Mouse (Mus musculus) forebrain, postnatal 0 days (tissue): ENCODE data around the gene Lcp2. TPM values are rescaled to one million over a fixed set of nuclear protein-coding genes. Genes with fewer than 3 reads are reported as not detected.

ENCODE experiments used
- ATAC-seq: fragments of 200-750 bp; cut with Nextera tagmentation; 2 replicates; pipeline ENCODE4 v1.8.0; 2017; ENCODE audit warnings: mild to moderate bottlenecking, moderate library complexity
- DNase-seq: peaks from one replicate; pipeline ENCODE4 v3.0.0-alpha.2; 2015
- H3K27ac ChIP-seq: fragments of 300-500 bp; sonication (generic); 2 replicates; pipeline ENCODE4 v1.5.1; 2014; ENCODE audit warnings: low read depth, mild to moderate bottlenecking, antibody characterized with exemption, low read length, moderate library complexity, mixed read lengths
- H3K27me3 ChIP-seq: fragments of 300-500 bp; sonication (generic); 2 replicates; pipeline ENCODE4 v1.6.1; 2014; ENCODE audit warnings: mild to moderate bottlenecking, low read length, mixed read lengths; ENCODE audit not compliant: insufficient read depth
- H3K36me3 ChIP-seq: fragments of 300-500 bp; sonication (generic); 2 replicates; pipeline ENCODE4 v1.6.1; 2014; ENCODE audit warnings: mild to moderate bottlenecking, moderate library complexity; ENCODE audit not compliant: insufficient read depth
- H3K4me1 ChIP-seq: fragments of 300-500 bp; sonication (generic); 2 replicates; pipeline ENCODE4 v1.6.1; 2014; ENCODE audit warnings: antibody characterized with exemption; ENCODE audit not compliant: insufficient read depth
- H3K4me2 ChIP-seq: fragments of 300-500 bp; sonication (generic); 2 replicates; pipeline ENCODE4 v1.6.1; 2014; ENCODE audit warnings: low read depth, mild to moderate bottlenecking, moderate library complexity
- H3K4me3 ChIP-seq: fragments of 300-500 bp; sonication (generic); 2 replicates; pipeline ENCODE4 v1.5.1; 2014; ENCODE audit warnings: low read depth, low read length, mixed read lengths
- H3K9ac ChIP-seq: fragments of 300-500 bp; sonication (generic); 2 replicates; pipeline ENCODE4 v1.6.1; 2014; ENCODE audit warnings: mild to moderate bottlenecking
- H3K9me3 ChIP-seq: fragments of 300-500 bp; sonication (generic); 2 replicates; pipeline ENCODE4 v1.6.1; 2016; ENCODE audit warnings: low read length
- CTCF ChIP-seq: sonication (generic); IDR thresholded peaks from 2 replicates; pipeline ENCODE4 v1.5.1; 2016; ENCODE audit warnings: antibody characterized with exemption, control low read depth, low read depth
- WGBS: fragments of 180-500 bp; shearing (Covaris S2); extraction: QIAGEN DNeasy Blood & Tissue Kit; methylation state at CpG from one replicate; pipeline ENCODE4 v1.1.7; 2014; 5-methylcytosine and 5-hydroxymethylcytosine counted together
- polyA plus RNA-seq: library from polyadenylated mRNA; unstranded; fragments of >200 nt; fragmentation: Nextera tagmentation; extraction: Ambion mirVana; gene quantifications from 2 replicates; pipeline ENCODE4 v1.2.1, GENCODE M21; 2015
- total RNA-seq: library from RNA; depleted of rRNA; stranded (reverse); fragments of >200 nt; gene quantifications from 2 replicates; pipeline ENCODE4 v1.2.3, GENCODE M21; 2014

The Lcp2 gene
- total and polyA plus RNA-seq, 2 experiments from 2014 or later = 3.6 to 4.4 TPM

GRCm38 (mm10) chr11:34073776-34074175, 27.1 kb downstream of the Lcp2 start:
- DNase-seq = peak; percentile 66
- no peaks in the 10 kb centered on the region for H3K9me3 ChIP-seq
- peaks cover 10% of the 10 kb centered on the region; the same call in 1 of the 2 replicates for H3K27me3 ChIP-seq
- no peak overlapping the region for H3K9ac ChIP-seq
- no peaks in the 10 kb centered on the region for H3K36me3 ChIP-seq
- H3K27ac ChIP-seq = no peak overlapping the region
- peak; percentile 53; the same call in 1 of the 2 replicates for ATAC-seq
- no peak overlapping the region for H3K4me2 ChIP-seq
- no peak overlapping the region for H3K4me3 ChIP-seq
- TF ChIP-seq CTCF = peak; percentile 79
- 13% methylated on average over 15 of the region's 15 CpGs for WGBS
- H3K4me1 ChIP-seq = no peaks in the 10 kb centered on the region

- no peak for DNase-seq
- Histone ChIP-seq H3K4me2 (no peak overlapping the region), H3K4me3 (no peak overlapping the region), H3K27me3 (peaks cover 19% of the 10 kb centered on the region), H3K4me1 (no peaks in the 10 kb centered on the region), H3K9me3 (no peaks in the 10 kb centered on the region), H3K36me3 (no peaks in the 10 kb centered on the region), H3K9ac (no peak overlapping the region), H3K27ac (no peak overlapping the region)
- no peak for ATAC-seq
- 81% methylated on average over 2 of the region's 2 CpGs for WGBS
- TF ChIP-seq CTCF = no peak
Measured at GRCm38 (mm10) chr11:34077870-34078269, 31.1 kb downstream of the Lcp2 start.

DNA sequence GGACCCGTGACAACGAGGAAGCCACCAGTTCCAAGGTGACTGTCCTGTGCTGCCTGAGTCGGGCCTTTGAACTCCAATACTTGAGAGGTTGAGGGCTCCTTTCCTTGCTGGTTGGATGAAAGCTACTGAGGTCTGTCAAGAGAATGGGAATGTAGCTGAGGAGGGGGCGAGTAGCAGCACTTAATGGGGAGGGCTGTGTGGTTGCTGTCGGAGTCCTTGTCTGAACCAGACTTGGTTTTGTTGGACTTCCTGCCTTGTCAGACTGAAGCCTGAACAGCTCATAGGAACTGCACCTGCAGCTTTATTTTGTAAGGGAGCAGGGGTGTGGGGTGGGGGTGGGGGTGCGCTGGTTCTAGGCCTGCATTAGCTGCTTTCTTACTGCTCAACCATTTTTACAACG, 31.9 kb downstream of the Lcp2 start:
- no peak overlapping the region for H3K27ac ChIP-seq
- H3K9ac ChIP-seq = no peak overlapping the region
- H3K27me3 ChIP-seq = peaks cover 23% of the 10 kb centered on the region
- no peak overlapping the region for H3K4me3 ChIP-seq
- no peak overlapping the region for H3K4me2 ChIP-seq
- no peaks in the 10 kb centered on the region for H3K4me1 ChIP-seq
- no peaks in the 10 kb centered on the region for H3K9me3 ChIP-seq
- no peaks in the 10 kb centered on the region for H3K36me3 ChIP-seq
- no peak for TF ChIP-seq CTCF
- WGBS = 90% methylated on average over 7 of the region's 7 CpGs
- ATAC-seq (no peak), DNase-seq (no peak)

GRCm38 (mm10) chr11:34079542-34080464, 33.1 kb downstream of the Lcp2 start:
- Histone ChIP-seq H3K27me3 (peaks cover 27% of the 10 kb centered on the region), H3K9ac (no peak overlapping the region), H3K4me2 (no peak overlapping the region), H3K4me3 (no peak overlapping the region), H3K27ac (no peak overlapping the region), H3K36me3 (no peaks in the 10 kb centered on the region), H3K9me3 (no peaks in the 10 kb centered on the region), H3K4me1 (no peaks in the 10 kb centered on the region)
- 40% methylated on average over 6 of the region's 6 CpGs for WGBS
- peak; percentile 32; the same call in 1 of the 2 replicates for ATAC-seq
- peak; percentile 44 for DNase-seq
- TF ChIP-seq CTCF = no peak

GRCm38 (mm10) chr11:34083795-34084194, 37.1 kb downstream of the Lcp2 start:
- WGBS = 76% methylated on average over 7 of the region's 7 CpGs
- Histone ChIP-seq H3K36me3 (no peaks in the 10 kb centered on the region), H3K9ac (no peak overlapping the region), H3K4me3 (no peak overlapping the region), H3K4me1 (no peaks in the 10 kb centered on the region), H3K27me3 (peaks cover 31% of the 10 kb centered on the region), H3K9me3 (no peaks in the 10 kb centered on the region), H3K27ac (no peak overlapping the region), H3K4me2 (no peak overlapping the region)
- no peak for ATAC-seq
- DNase-seq = no peak
- TF ChIP-seq CTCF = no peak

DNA sequence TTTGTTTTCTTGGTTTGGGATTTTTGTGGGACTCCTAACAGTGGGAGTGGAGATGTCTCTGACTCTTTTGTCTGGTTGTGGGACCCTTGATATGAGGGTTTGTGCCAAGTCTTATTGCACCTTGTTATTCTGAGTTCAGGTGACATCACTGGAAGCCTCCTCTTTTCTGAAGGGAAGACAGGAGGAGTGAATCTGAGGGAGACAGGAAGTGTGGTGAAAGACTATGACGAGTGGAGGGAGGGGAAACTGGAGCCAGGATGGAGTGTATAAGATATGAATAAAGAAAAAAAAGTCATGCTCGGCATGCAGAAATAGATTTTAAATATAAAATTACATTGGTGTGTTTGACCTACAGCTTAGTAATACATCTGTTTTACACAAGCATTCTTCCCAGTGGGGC, 37.9 kb downstream of the Lcp2 start:
- Histone ChIP-seq H3K4me1 (no peaks in the 10 kb centered on the region), H3K27ac (no peak overlapping the region), H3K9me3 (no peaks in the 10 kb centered on the region), H3K9ac (no peak overlapping the region), H3K4me2 (no peak overlapping the region), H3K36me3 (no peaks in the 10 kb centered on the region), H3K4me3 (no peak overlapping the region), H3K27me3 (peaks cover 31% of the 10 kb centered on the region)
- 81% methylated on average over 2 of the region's 2 CpGs for WGBS
- ATAC-seq (no peak), DNase-seq (no peak)
- no peak for TF ChIP-seq CTCF

GRCm38 (mm10) chr11:34086164-34086751, 39.5 kb downstream of the Lcp2 start:
- peak; percentile 87 for ATAC-seq
- no peak for TF ChIP-seq CTCF

More at GRCm38 (mm10) chr11:34086164-34086751, 39.5 kb downstream of the Lcp2 start:
- Histone ChIP-seq H3K4me3 (no peak overlapping the region), H3K9ac (no peak overlapping the region), H3K9me3 (no peaks in the 10 kb centered on the region), H3K27me3 (peaks cover 16% of the 10 kb centered on the region), H3K27ac (no peak overlapping the region), H3K4me2 (no peak overlapping the region), H3K4me1 (no peaks in the 10 kb centered on the region), H3K36me3 (no peaks in the 10 kb centered on the region)
- WGBS = 58% methylated on average over 8 of the region's 8 CpGs
- peak; percentile 74 for DNase-seq
